Mouse (Mus musculus): ENCODE measurements at regions not wholly inside any gene's neighbourhood (a gene's known extent, or its start where the extent isn't known, plus 50 kb on each side); places are given as distances from the start of the nearest gene placed in this dataset.
A peak's percentile ranks its signal among the peaks of the same experiment; 100 is the strongest.

DNA sequence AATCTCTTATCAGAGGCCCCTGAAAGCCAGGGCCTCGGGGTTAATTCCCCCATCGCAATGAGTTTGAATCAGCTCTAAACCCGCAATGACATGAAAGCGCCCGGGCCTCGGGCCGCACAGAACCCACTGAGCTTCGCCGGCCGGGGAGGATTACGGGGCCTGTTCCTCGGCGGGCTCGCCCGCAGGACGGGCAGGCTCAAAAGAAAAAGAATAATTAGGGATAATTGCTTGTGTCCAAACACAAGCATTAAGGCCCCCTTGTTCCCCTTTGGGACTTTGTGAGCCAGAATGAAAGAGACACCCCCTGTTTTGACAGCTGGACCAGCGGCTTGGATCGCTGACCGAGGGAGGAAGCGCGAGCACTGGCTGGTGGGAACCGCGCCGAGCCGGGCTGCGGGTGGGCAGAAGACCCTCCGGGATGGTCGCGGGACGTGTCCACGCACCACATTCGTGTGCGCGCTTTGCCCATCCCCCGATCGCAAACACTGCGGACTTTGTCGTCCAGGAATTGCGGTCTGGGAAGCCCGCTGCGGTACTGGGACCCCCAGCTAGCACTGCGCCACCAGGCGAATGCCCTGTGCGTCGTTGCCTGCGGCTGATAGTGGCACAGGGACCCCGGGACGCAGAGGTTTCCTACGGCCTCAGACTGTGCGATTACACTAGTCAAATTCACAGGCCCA, 64.5 kb downstream of the Tmem174 start:
- Histone ChIP-seq H3K4me3 (ENCODE audit: insufficient read depth, low read depth, low read length) (peak overlapping the region; percentile 15; the same call in 1 of the 2 replicates), H3K9ac (ENCODE audit: low read depth, low read length) (no peak overlapping the region)

GRCm38 (mm10) chr13:98572011-98572570, 65.1 kb downstream of the Tmem174 start:
- no peak overlapping the region for H3K4me3 ChIP-seq (ENCODE audit: insufficient read depth, low read depth, low read length)
- no peaks in the 10 kb centered on the region for H3K36me3 ChIP-seq (ENCODE audit: control insufficient read depth, insufficient read depth, low read length)
- no peak overlapping the region for H3K27ac ChIP-seq (replicated peaks; ENCODE audit: insufficient read depth, low read depth, low read length)
- no peak overlapping the region for H3K9ac ChIP-seq (ENCODE audit: low read depth, low read length)
- no peak for DNase-seq (ENCODE audit: extremely low read depth, low read depth, low spot score)
- 12% methylated on average over 11 of the region's 14 CpGs for WGBS
- no peak for TF ChIP-seq CTCF (IDR thresholded peaks at IDR 0.05; ENCODE audit: low read depth, low read length)
- no peaks in the 10 kb centered on the region for H3K79me2 ChIP-seq (ENCODE audit: control insufficient read depth, insufficient read depth, low read length)
- H3K27me3 ChIP-seq (ENCODE audit: control insufficient read depth, insufficient read depth, low read length), result peaks cover 27% of the 10 kb centered on the region
- H3K4me1 ChIP-seq (ENCODE audit: control insufficient read depth, insufficient read depth, low read length), result no peaks in the 10 kb centered on the region; the same call in 1 of the 2 replicates

More for the DNA sequence above, 64.5 kb downstream of the Tmem174 start:
- no peak for TF ChIP-seq CTCF (IDR thresholded peaks at IDR 0.05; ENCODE audit: low read depth, low read length)
- no peak for TF ChIP-seq POLR2A (IDR thresholded peaks at IDR 0.05; ENCODE audit: extremely low read depth, insufficient read depth, low read length)
- H3K27me3 ChIP-seq (ENCODE audit: control insufficient read depth, insufficient read depth, low read length), result peaks cover 27% of the 10 kb centered on the region
- H3K27ac ChIP-seq (replicated peaks; ENCODE audit: insufficient read depth, low read depth, low read length), result no peak overlapping the region
- H3K36me3 ChIP-seq (ENCODE audit: control insufficient read depth, insufficient read depth, low read length), result no peaks in the 10 kb centered on the region
- 3% methylated on average over 50 of the region's 50 CpGs for WGBS
- no peaks in the 10 kb centered on the region; the same call in 1 of the 2 replicates for H3K4me1 ChIP-seq (ENCODE audit: control insufficient read depth, insufficient read depth, low read length)
- H3K79me2 ChIP-seq (ENCODE audit: control insufficient read depth, insufficient read depth, low read length), result no peaks in the 10 kb centered on the region
- no peak for DNase-seq (ENCODE audit: extremely low read depth, low read depth, low spot score)

GRCm38 (mm10) chr13:98571051-98571450, 66.2 kb downstream of the Tmem174 start:
- Histone ChIP-seq H3K4me3 (ENCODE audit: insufficient read depth, low read depth, low read length) (no peak overlapping the region), H3K27ac (replicated peaks; ENCODE audit: insufficient read depth, low read depth, low read length) (no peak overlapping the region), H3K36me3 (ENCODE audit: control insufficient read depth, insufficient read depth, low read length) (no peaks in the 10 kb centered on the region), H3K9ac (ENCODE audit: low read depth, low read length) (no peak overlapping the region), H3K4me1 (ENCODE audit: control insufficient read depth, insufficient read depth, low read length) (no peaks in the 10 kb centered on the region; the same call in 1 of the 2 replicates), H3K27me3 (ENCODE audit: control insufficient read depth, insufficient read depth, low read length) (peaks cover 26% of the 10 kb centered on the region), H3K79me2 (ENCODE audit: control insufficient read depth, insufficient read depth, low read length) (no peaks in the 10 kb centered on the region)
- TF ChIP-seq CTCF (IDR thresholded peaks at IDR 0.05; ENCODE audit: low read depth, low read length), result no peak
- no peak for TF ChIP-seq POLR2A (IDR thresholded peaks at IDR 0.05; ENCODE audit: extremely low read depth, insufficient read depth, low read length)
- no peak for DNase-seq (ENCODE audit: extremely low read depth, low read depth, low spot score)
- 61% methylated on average over 3 of the region's 3 CpGs for WGBS

- no peak for DNase-seq (ENCODE audit: extremely low read depth, low read depth, low spot score)
- H3K36me3 ChIP-seq (ENCODE audit: control insufficient read depth, insufficient read depth, low read length), result no peaks in the 10 kb centered on the region
- no peak overlapping the region for H3K4me3 ChIP-seq (ENCODE audit: insufficient read depth, low read depth, low read length)
- no peak overlapping the region for H3K9ac ChIP-seq (ENCODE audit: low read depth, low read length)
- WGBS, result 87% methylated on average over 6 of the region's 6 CpGs
- H3K27ac ChIP-seq (replicated peaks; ENCODE audit: insufficient read depth, low read depth, low read length), result no peak overlapping the region
- TF ChIP-seq CTCF (IDR thresholded peaks at IDR 0.05; ENCODE audit: low read depth, low read length) (no peak), POLR2A (IDR thresholded peaks at IDR 0.05; ENCODE audit: extremely low read depth, insufficient read depth, low read length) (no peak)
- no peaks in the 10 kb centered on the region; the same call in 1 of the 2 replicates for H3K27me3 ChIP-seq (ENCODE audit: control insufficient read depth, insufficient read depth, low read length)
- no peaks in the 10 kb centered on the region for H3K79me2 ChIP-seq (ENCODE audit: control insufficient read depth, insufficient read depth, low read length)
- H3K4me1 ChIP-seq (ENCODE audit: control insufficient read depth, insufficient read depth, low read length), result no peaks in the 10 kb centered on the region
These were observed 63.9 kb upstream of the Gm10320 start for GRCm38 (mm10) chr13:98555693-98556092.

DNA sequence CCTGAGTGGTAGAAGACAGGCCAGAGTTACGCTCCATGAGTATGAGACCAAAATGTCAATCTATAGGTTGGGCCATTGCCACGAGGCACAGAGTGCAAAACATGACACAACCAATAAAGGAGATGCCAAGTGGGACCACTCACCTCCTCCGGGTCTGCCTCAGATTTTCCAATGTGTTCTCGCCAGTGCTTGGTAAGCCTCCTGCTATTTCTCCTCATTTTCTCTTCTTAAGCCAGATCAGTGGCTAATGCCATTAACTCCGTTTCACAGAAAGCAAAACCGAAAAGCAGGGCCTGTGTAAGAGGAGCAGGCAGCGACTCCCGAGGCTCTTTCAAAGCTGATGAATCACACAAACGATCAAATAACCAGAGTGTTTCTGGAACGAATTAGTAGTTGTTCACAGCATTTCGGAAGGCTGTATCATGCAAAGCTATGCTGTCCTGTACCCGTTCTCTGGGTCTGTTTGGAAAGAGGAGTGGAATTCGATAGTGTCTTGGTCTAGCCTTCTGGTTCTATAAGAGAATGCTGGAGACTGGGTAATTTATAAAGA, 59.7 kb upstream of the Gm10320 start:
- H3K4me3 ChIP-seq (ENCODE audit: insufficient read depth, low read depth, low read length), result no peak overlapping the region
- WGBS, result 84% methylated on average over 13 of the region's 13 CpGs
- no peak overlapping the region for H3K27ac ChIP-seq (replicated peaks; ENCODE audit: insufficient read depth, low read depth, low read length)
- no peaks in the 10 kb centered on the region for H3K79me2 ChIP-seq (ENCODE audit: control insufficient read depth, insufficient read depth, low read length)
- H3K9ac ChIP-seq (ENCODE audit: low read depth, low read length), result no peak overlapping the region
- no peaks in the 10 kb centered on the region for H3K4me1 ChIP-seq (ENCODE audit: control insufficient read depth, insufficient read depth, low read length)
- no peaks in the 10 kb centered on the region for H3K27me3 ChIP-seq (ENCODE audit: control insufficient read depth, insufficient read depth, low read length)
- DNase-seq (ENCODE audit: extremely low read depth, low read depth, low spot score), result no peak
- TF ChIP-seq POLR2A (IDR thresholded peaks at IDR 0.05; ENCODE audit: extremely low read depth, insufficient read depth, low read length) (no peak), CTCF (IDR thresholded peaks at IDR 0.05; ENCODE audit: low read depth, low read length) (no peak)
- H3K36me3 ChIP-seq (ENCODE audit: control insufficient read depth, insufficient read depth, low read length), result no peaks in the 10 kb centered on the region

- no peak for DNase-seq (ENCODE audit: extremely low read depth, low read depth, low spot score)
These were observed 55.4 kb upstream of the Gm10320 start for GRCm38 (mm10) chr13:98547223-98547622.

More at GRCm38 (mm10) chr13:98547223-98547622, 55.4 kb upstream of the Gm10320 start:
- H3K79me2 ChIP-seq (ENCODE audit: control insufficient read depth, insufficient read depth, low read length), result no peaks in the 10 kb centered on the region
- no peaks in the 10 kb centered on the region for H3K4me1 ChIP-seq (ENCODE audit: control insufficient read depth, insufficient read depth, low read length)
- no peaks in the 10 kb centered on the region for H3K36me3 ChIP-seq (ENCODE audit: control insufficient read depth, insufficient read depth, low read length)
- H3K9ac ChIP-seq (ENCODE audit: low read depth, low read length), result no peak overlapping the region
- WGBS, result 68% methylated on average over 5 of the region's 5 CpGs
- H3K4me3 ChIP-seq (ENCODE audit: insufficient read depth, low read depth, low read length), result no peak overlapping the region
- no peak for TF ChIP-seq POLR2A (IDR thresholded peaks at IDR 0.05; ENCODE audit: extremely low read depth, insufficient read depth, low read length)
- no peak for TF ChIP-seq CTCF (IDR thresholded peaks at IDR 0.05; ENCODE audit: low read depth, low read length)
- no peaks in the 10 kb centered on the region for H3K27me3 ChIP-seq (ENCODE audit: control insufficient read depth, insufficient read depth, low read length)
- H3K27ac ChIP-seq (replicated peaks; ENCODE audit: insufficient read depth, low read depth, low read length), result no peak overlapping the region

Measured in liver, adult 2 months (tissue).